Comparison of ENCODE assay signal across 9 mouse cellular contexts in the genomic region with DNA sequence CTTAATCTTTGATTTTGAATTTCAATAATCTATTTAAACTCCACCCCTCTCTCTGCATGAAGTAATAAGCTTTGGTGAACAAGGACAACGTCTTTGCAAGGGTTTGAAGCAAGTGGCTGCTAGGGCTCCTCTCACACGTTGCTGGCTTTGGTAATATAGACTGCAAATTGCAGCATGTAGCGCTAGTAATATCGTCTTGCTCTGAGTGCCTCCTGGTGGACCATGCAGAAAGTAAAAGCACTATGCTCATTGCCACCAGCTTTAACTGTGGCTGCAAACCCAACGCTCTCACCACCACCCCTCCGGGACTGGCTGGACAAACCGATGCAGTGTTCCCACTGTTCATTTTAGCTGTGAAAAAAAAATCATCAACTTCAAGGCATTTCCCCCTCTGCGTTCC. TPM values are rescaled to one million over a fixed set of nuclear protein-coding genes. Genes with fewer than 3 reads are reported as not detected.
DNase-seq lines count a peak whose midpoint lies in the region; ATAC-seq and TF ChIP-seq lines count a peak whose summit lies in the region.
"Had no signal": no experiment of that assay in that cellular context is flagged by ENCODE, and none has a peak within 500 bp of the region (broad histone marks: within the 10 kb centered on the region; RNA-seq: fewer than 3 reads in every experiment).

No protein-coding gene starts in this region.

- H3K27me3 ChIP-seq in kidney, embryonic 14.5 days (ENCODE audit: control insufficient read depth, insufficient read depth, low read length) = no peaks in the 10 kb centered on the region
- no peaks in the 10 kb centered on the region for H3K27me3 ChIP-seq in thymus, adult 2 months (ENCODE audit: control insufficient read depth, insufficient read depth, low read length)

- no peak overlapping the region for H3K9ac ChIP-seq in kidney, embryonic 14.5 days (ENCODE audit: low read depth, low read length)

- no peak overlapping the region for H3K4me3 ChIP-seq in kidney, embryonic 14.5 days (ENCODE audit: low read length)
- no peak overlapping the region for H3K4me3 ChIP-seq in thymus, adult 2 months (ENCODE audit: control insufficient read depth, insufficient read depth, low read length)

- no peak for TF ChIP-seq CTCF in thymus, adult 2 months (IDR thresholded peaks at IDR 0.05; ENCODE audit: borderline replicate concordance, control insufficient read depth, extremely low read depth, insufficient read depth, low read length, poor library complexity)

- TF ChIP-seq POLR2A in thymus, adult 2 months (IDR thresholded peaks at IDR 0.05; ENCODE audit: control insufficient read depth, extremely low read depth, insufficient read depth, low read length, poor library complexity) = no peak

- WGBS in kidney, embryonic 14.5 days = 55% methylated on average over 8 of the region's 8 CpGs
- 16% methylated on average over 8 of the region's 8 CpGs for WGBS in thymus, adult 2 months

- peak; percentile 53 for DNase-seq in kidney, postnatal 10 days
- peak; percentile 26 for DNase-seq in thymus, postnatal 4 days
- DNase-seq in thymus, adult 2 months = no peak
- DNase-seq in left cerebral cortex, adult 9 months (ENCODE audit: low spot score in 2 of 2) = no peak
- DNase-seq in ovary, postnatal 10 days (ENCODE audit: low spot score) = no peak
- DNase-seq: cerebellum, postnatal 14 days; gastrocnemius, postnatal 14 days had no signal

- no peaks in the 10 kb centered on the region for H3K36me3 ChIP-seq in kidney, embryonic 14.5 days (ENCODE audit: control insufficient read depth, insufficient read depth, low read length)
- no peaks in the 10 kb centered on the region for H3K36me3 ChIP-seq in thymus, adult 2 months (ENCODE audit: control insufficient read depth, insufficient read depth, low read length)

- no peak for ATAC-seq in kidney, embryonic 14.5 days (ENCODE audit: low FRiP score, low TSS enrichment)
- ATAC-seq in hematopoietic stem cell, adult 5-6 weeks (replicated peaks in 1 of 2; ENCODE audit: insufficient read depth in 1 of 2, low FRiP score in 2 of 2, low TSS enrichment in 1 of 2, low read depth in 1 of 2, poor library complexity in 2 of 2, severe bottlenecking in 2 of 2) = peak; percentile 87 to 92

- no peaks in the 10 kb centered on the region for H3K9me3 ChIP-seq in kidney, embryonic 14.5 days (ENCODE audit: control insufficient read depth, low read length)

- H3K4me1 ChIP-seq in kidney, embryonic 14.5 days (ENCODE audit: control insufficient read depth, insufficient read depth, low read length) = no peaks in the 10 kb centered on the region
- H3K4me1 ChIP-seq in thymus, adult 2 months (replicated peaks; ENCODE audit: control insufficient read depth, insufficient read depth, low read length) = no peaks in the 10 kb centered on the region

- no peak overlapping the region for H3K27ac ChIP-seq in kidney, embryonic 14.5 days (ENCODE audit: low read depth, low read length)
- no peak overlapping the region for H3K27ac ChIP-seq in thymus, adult 2 months (ENCODE audit: control insufficient read depth, insufficient read depth, low read length)

- H3K4me2 ChIP-seq in kidney, embryonic 14.5 days (replicated peaks; ENCODE audit: low read depth, low read length) = no peak overlapping the region

RNA-seq across cellular contexts. Expression of a gene that starts 7.2 kb away (rescaled TPM):
- 1.7 and 2.5 TPM in 2 replicates for polyA plus RNA-seq in kidney, embryonic 14.5 days (2014; fragmentation: Nextera tagmentation; extraction: Ambion mirVana)
- polyA plus RNA-seq in thymus, adult 2 months (2012; rRNA removed) = 1.2 and 2.6 TPM in 2 replicates
- 3.6 and 9.3 TPM in 2 replicates for total RNA-seq in hematopoietic stem cell, adult 5-6 weeks (2017)
- total RNA-seq: gastrocnemius, postnatal 14 days had no signal

RNA-seq across cellular contexts. Expression of a gene that starts 40.0 kb away (rescaled TPM):
- polyA plus RNA-seq in kidney, embryonic 14.5 days (2014; fragmentation: Nextera tagmentation; extraction: Ambion mirVana) = 1.5 and 1.8 TPM in 2 replicates
- polyA plus RNA-seq in thymus, adult 2 months (2012; rRNA removed) = 0.17 and 0.55 TPM in 2 replicates
- total RNA-seq in hematopoietic stem cell, adult 5-6 weeks (2017) = 14.8 and 30.7 TPM in 2 replicates

RNA-seq across cellular contexts. Expression of a gene that starts 41.3 kb away (rescaled TPM):
- polyA plus RNA-seq in kidney, embryonic 14.5 days (2014; fragmentation: Nextera tagmentation; extraction: Ambion mirVana) = 8.1 and 9.9 TPM in 2 replicates
- 54.4 and 56.0 TPM in 2 replicates for polyA plus RNA-seq in thymus, adult 2 months (2012; rRNA removed)
- total RNA-seq in hematopoietic stem cell, adult 5-6 weeks (2017) = 17.5 and 27.6 TPM in 2 replicates

Comparison
In these comparisons a context has a peak if more than half of its experiments do, and no peak if none do; other contexts are left out.
1. DNase-seq: peak in kidney, postnatal 10 days (single experiment) and thymus, postnatal 4 days (single experiment); none in thymus, adult 2 months (single experiment), left cerebral cortex, adult 9 months (0 of 2) and ovary, postnatal 10 days (single experiment).